Mouse (Mus musculus) midbrain, embryonic 15.5 days (tissue): ENCODE results near the gene Strip1. TPM values are rescaled to one million over a fixed set of nuclear protein-coding genes. Genes with fewer than 3 reads are reported as not detected.

Source experiments
- ATAC-seq: fragments of 200-750 bp; cut with Nextera tagmentation; replicated peaks from 2 replicates; pipeline ENCODE4 v1.8.0; 2017; ENCODE audit warnings: moderate TSS enrichment
- H3K27ac ChIP-seq: fragments of 300-500 bp; sonication (generic); 2 replicates; pipeline ENCODE4 v1.5.1; 2015; ENCODE audit warnings: mild to moderate bottlenecking, inconsistent platforms
- H3K27me3 ChIP-seq: fragments of 300-500 bp; sonication (generic); replicated peaks from 2 replicates; pipeline ENCODE4 v1.6.1; 2015; ENCODE audit warnings: inconsistent platforms
- H3K36me3 ChIP-seq: fragments of 300-500 bp; sonication (generic); replicated peaks from 2 replicates; pipeline ENCODE4 v1.6.1; 2015; ENCODE audit warnings: inconsistent platforms
- H3K4me1 ChIP-seq: fragments of 300-500 bp; sonication (generic); 2 replicates; pipeline ENCODE4 v1.6.1; 2015; ENCODE audit warnings: inconsistent platforms
- H3K4me2 ChIP-seq: fragments of 300-500 bp; sonication (generic); 2 replicates; pipeline ENCODE4 v1.6.1; 2015; ENCODE audit warnings: inconsistent platforms, mild to moderate bottlenecking, moderate library complexity
- H3K4me3 ChIP-seq: fragments of 300-500 bp; sonication (generic); 2 replicates; pipeline ENCODE4 v1.5.1; 2015; ENCODE audit warnings: mild to moderate bottlenecking, inconsistent platforms
- H3K9ac ChIP-seq: fragments of 300-500 bp; sonication (generic); 2 replicates; pipeline ENCODE4 v1.6.1; 2015; ENCODE audit warnings: mild to moderate bottlenecking, inconsistent platforms
- H3K9me3 ChIP-seq: fragments of 300-500 bp; sonication (generic); 2 replicates; pipeline ENCODE4 v1.6.1; 2016; ENCODE audit warnings: inconsistent platforms
- WGBS: fragments of 180-500 bp; shearing (Covaris S2); methylation state at CpG from one replicate; pipeline ENCODE4 v1.1.7; 2015; ENCODE audit warnings: mixed read lengths; 5-methylcytosine and 5-hydroxymethylcytosine counted together
- polyA plus RNA-seq: library from polyadenylated mRNA; unstranded; fragments of >200 nt; fragmentation: Nextera tagmentation; extraction: Ambion mirVana; gene quantifications from 2 replicates; pipeline ENCODE4 v1.2.1, GENCODE M21; 2015

Strip1 gene
- polyA plus RNA-seq, 1 experiment from 2014 or later, result 182 TPM

DNA sequence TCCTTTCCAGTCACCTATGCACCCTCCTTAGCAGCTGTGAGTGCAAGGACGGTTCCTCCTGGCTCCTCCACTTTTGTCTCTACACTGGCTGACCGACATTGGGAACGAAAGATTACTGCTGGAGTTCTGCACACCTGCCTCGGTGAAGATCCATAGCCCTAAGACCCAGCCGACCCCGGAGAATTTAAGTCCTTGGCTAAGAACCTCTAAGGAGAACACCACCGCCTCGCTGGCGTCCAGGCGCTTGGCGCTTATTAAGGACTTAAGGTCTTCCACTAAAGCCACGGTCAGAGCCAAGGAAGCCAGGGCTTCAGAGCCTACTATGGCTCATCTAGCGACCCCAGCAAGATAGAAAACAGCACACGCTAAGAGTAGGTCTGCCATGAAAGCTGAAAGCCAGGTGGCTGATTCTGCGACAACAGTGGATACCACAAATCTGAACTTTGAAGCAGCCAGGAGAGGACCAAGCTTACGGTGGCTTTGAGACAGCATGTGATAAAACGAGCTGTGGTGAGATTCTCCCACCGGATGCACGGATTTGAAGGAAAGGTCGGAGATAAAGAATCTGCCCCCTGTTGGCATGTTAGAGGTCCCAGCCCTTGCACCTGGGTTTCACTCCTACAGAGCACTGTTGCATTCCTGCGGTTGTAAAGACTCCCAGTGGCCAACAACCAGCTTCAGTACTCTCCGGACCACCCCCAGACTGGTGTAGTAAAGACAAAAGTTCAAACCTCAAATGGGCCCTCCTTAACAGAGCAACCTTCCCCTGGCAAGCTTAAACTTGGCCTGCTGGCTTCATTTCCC lies 33.7 kb downstream of the Strip1 start:
- no peak for ATAC-seq
- H3K9ac ChIP-seq, result no peak overlapping the region
- WGBS, result 5% methylated on average over 22 of the region's 22 CpGs
- no peak overlapping the region for H3K27ac ChIP-seq
- peaks cover 19% of the 10 kb centered on the region for H3K4me1 ChIP-seq
- no peaks in the 10 kb centered on the region for H3K36me3 ChIP-seq
- no peaks in the 10 kb centered on the region for H3K9me3 ChIP-seq
- peaks cover 69% of the 10 kb centered on the region for H3K27me3 ChIP-seq
- H3K4me3 ChIP-seq, result no peak overlapping the region
- H3K4me2 ChIP-seq, result no peak overlapping the region

DNA sequence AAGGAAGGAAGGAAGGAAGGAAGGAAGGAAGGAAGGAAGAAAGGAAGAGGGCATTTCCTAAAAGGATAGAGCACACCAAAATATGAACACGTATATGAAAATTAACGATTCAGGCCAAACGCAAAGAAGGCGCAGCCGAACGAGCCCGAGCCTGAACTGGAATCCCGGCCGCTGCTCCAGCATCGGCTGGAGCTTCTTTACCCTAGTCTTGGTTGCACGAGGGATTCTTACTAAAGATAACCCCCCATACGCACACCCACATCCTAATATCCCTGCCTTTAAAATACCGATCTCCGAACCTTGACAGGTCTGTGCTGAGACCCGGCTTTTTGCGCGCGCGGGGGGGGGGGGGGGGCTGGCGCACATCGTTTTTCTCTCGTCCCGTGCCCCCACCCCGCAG lies 34.4 kb downstream of the Strip1 start:
- H3K4me2 ChIP-seq, result no peak overlapping the region
- H3K4me1 ChIP-seq, result peaks cover 19% of the 10 kb centered on the region
- no peak overlapping the region for H3K27ac ChIP-seq
- peaks cover 70% of the 10 kb centered on the region for H3K27me3 ChIP-seq
- ATAC-seq, result no peak
- 5% methylated on average over 19 of the region's 24 CpGs for WGBS
- no peak overlapping the region for H3K9ac ChIP-seq
- no peaks in the 10 kb centered on the region for H3K9me3 ChIP-seq
- no peak overlapping the region for H3K4me3 ChIP-seq
- H3K36me3 ChIP-seq, result no peaks in the 10 kb centered on the region

DNA sequence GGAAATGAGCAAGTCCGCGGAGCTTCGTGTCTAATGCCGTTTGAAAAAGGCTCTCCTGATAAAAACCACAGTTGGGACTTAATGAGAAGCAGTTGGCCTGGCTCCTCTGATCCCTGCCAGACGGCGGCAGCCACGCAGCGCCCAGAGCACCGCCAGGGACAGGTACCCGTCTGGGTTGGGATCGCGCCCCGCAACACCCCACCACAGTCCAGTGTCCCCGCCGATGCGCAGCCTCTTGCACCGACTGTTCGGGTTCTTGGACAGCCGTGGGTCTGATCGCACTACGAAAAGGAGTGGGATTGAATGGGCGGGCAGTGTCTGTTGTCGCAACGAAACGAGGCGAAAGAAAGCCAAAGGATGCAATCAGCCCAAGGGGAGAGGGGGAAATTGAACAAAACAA lies 34.9 kb downstream of the Strip1 start:
- Histone ChIP-seq H3K9ac (no peak overlapping the region), H3K4me1 (peaks cover 19% of the 10 kb centered on the region), H3K4me2 (peak overlapping the region; percentile 14; the same call in 1 of the 2 replicates), H3K27ac (no peak overlapping the region), H3K4me3 (peak overlapping the region; percentile 8; the same call in 1 of the 2 replicates), H3K36me3 (no peaks in the 10 kb centered on the region), H3K9me3 (no peaks in the 10 kb centered on the region), H3K27me3 (peaks cover 71% of the 10 kb centered on the region)
- WGBS, result under 1% methylated on average over 26 of the region's 26 CpGs
- ATAC-seq, result no peak

DNA sequence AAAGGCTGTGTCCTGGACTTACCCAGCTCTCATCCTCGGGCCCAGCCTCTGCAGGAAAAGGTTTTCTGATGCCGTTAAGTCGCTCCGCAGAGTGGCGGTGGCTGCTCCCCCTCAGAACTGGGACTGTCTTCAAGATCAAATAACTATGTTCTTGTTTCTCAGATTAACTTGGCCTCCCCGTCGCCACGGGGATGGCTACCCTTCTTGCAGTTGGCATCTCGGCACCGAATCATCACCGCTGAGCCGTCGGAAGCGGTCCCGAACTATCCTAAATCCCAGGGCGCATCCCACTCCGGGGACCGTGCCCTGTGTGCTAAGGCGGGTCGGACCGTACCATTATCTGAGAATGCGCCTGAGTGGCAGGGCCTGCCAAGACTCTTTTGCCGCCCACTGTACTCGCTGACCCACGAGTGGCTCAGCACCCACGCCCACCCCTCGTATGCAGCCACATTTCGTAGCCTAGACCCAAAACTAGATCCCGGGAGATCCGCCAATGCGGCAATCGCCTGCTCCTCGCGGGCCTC lies 35.5 kb downstream of the Strip1 start:
- Histone ChIP-seq H3K27me3 (peaks cover 76% of the 10 kb centered on the region), H3K9ac (no peak overlapping the region), H3K4me1 (peaks cover 19% of the 10 kb centered on the region), H3K27ac (no peak overlapping the region), H3K4me2 (peak overlapping the region; percentile 53; the same call in 1 of the 2 replicates), H3K36me3 (no peaks in the 10 kb centered on the region), H3K9me3 (no peaks in the 10 kb centered on the region), H3K4me3 (peak overlapping the region; percentile 30)
- 0 out of 2 replicates have a peak, but pooled peaks have one; percentile 19 for ATAC-seq
- under 1% methylated on average over 34 of the region's 34 CpGs for WGBS

DNA sequence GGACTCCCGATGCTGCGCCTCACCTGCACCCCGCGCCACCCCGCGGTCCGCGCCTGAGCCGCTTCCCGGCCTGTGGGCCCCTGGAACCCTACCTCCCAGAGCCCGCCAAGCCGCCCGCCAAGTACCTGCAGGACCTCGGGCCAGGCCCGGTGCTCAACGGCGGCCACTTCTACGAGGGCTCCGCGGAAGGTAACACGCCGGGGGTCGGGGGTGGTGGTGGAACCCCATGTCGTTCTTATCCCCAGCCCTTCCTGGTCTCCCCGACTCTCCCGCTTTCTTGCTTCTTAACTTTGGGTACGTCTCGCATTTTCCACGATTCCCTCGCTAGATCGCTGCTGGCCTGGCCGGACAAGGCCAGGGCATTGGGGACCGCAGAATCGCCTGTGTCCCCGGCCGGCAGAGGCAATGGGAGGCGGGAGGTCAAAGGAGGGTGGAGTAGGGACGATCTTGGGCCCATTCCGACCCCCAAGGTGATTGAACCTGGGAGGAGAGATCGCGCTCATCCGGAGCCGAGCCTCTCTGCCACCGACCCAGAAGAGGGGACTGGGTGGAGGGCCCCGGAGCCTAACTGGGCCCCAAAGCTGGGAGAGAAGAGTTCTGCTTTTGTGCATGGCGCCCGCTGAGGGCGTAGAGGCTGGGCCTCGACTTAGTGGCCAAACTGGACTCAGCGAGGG lies 36.1 kb downstream of the Strip1 start:
- peak; percentile 19; the same call in 1 of the 2 replicates for ATAC-seq
- peak overlapping the region; percentile 10; the same call in 1 of the 2 replicates for H3K9ac ChIP-seq

DNA sequence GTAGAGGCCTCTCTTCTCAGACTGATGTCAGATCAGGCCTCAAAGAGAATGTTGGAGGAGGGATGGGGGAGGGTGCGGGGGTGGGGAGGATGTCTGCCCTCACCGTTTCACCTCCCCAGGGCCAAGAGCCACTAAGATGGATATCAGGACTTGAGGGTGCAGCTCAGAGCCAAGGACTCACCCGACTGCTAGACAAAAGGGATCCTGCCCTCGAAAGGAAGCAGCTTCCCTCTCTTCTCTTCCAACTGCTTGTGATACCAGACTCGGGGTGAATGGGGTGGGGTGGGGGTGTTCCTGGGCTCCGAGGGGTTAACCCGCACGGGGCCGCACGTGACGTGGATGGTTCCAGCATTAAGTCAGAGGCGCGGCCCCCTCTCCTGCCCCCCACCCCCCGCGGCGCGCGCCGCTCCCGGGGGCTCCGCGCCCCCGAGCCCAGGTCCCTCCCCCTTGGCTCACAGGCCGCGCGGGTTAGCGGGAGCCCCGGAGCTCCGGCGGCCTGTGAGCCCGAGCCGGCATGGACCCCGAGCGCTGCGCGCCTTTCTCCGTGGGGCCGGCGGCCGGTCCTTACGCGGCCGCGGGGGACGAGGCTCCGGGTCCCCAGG lies 36.7 kb downstream of the Strip1 start, which contains the start of gene Alx3:
Alx3 (plus strand) TSS at position 370 of the 602 bp plus-strand sequence.
- ATAC-seq, result peak; percentile 42
- WGBS, result under 1% methylated on average over 40 of the region's 46 CpGs
- Histone ChIP-seq H3K4me3 (peak within 1 kb of the TSS; percentile 30), H3K9ac (peak within 1 kb of the TSS; percentile 10; the same call in 1 of the 2 replicates), H3K27me3 (peaks cover 63% of the 10 kb centered on the region), H3K4me2 (peak within 1 kb of the TSS; percentile 53), H3K9me3 (no peaks in the 10 kb centered on the region), H3K36me3 (no peaks in the 10 kb centered on the region), H3K27ac (no peak within 1 kb of the TSS), H3K4me1 (peaks cover 19% of the 10 kb centered on the region)

More for the DNA sequence above, 36.1 kb downstream of the Strip1 start:
- under 1% methylated on average over 50 of the region's 50 CpGs for WGBS
- H3K36me3 ChIP-seq, result no peaks in the 10 kb centered on the region
- peaks cover 70% of the 10 kb centered on the region for H3K27me3 ChIP-seq
- no peaks in the 10 kb centered on the region for H3K9me3 ChIP-seq
- peak overlapping the region; percentile 53 for H3K4me2 ChIP-seq
- H3K4me1 ChIP-seq, result peaks cover 19% of the 10 kb centered on the region
- H3K27ac ChIP-seq, result no peak overlapping the region
- H3K4me3 ChIP-seq, result peak overlapping the region; percentile 30

DNA sequence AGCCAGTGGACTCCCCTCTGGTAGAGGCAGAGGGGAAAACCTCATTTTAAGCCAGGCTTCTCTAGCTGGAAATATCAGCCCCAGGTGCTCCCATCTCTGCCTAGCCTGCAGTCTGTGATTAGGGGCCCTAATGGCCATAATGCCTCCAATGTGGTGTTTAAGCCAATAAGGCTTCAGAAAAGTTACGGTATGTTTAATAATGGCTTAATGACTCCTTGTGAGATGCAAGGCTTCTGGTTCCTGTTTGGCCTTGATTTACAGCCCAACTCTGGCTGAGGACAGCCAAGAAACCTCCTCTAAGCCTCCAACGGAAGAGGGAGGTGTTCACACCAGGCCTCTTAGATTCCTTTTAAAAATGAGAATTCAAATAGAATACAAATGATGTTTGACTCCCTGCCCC lies 37.9 kb downstream of the Strip1 start:
- Histone ChIP-seq H3K4me3 (no peak overlapping the region), H3K27me3 (peaks cover 52% of the 10 kb centered on the region), H3K27ac (no peak overlapping the region), H3K4me2 (no peak overlapping the region), H3K4me1 (peaks cover 19% of the 10 kb centered on the region), H3K9me3 (no peaks in the 10 kb centered on the region), H3K9ac (no peak overlapping the region), H3K36me3 (no peaks in the 10 kb centered on the region)
- no peak for ATAC-seq
- WGBS, result 62% methylated on average over 2 of the region's 2 CpGs

DNA sequence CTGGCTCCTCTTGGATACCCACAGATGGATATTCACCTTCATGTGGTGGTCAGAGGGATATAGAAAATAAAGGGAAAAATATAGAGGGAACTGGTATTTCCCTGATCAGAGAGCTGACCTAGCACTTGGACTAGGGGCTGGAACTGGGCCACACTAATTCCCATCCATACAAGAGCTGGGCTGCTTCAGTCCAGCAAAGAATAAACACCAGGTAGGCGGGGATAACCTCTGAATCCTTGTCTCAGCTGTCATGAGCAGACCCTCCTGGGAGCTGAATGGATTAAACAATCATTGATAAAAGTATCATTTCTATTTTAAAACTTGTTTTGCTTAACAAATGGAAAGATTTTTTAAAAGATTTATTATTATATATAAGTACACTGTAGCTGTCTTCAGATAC lies 39.9 kb downstream of the Strip1 start:
- 65% methylated on average over 1 of the region's 1 CpGs for WGBS
- Histone ChIP-seq H3K36me3 (no peaks in the 10 kb centered on the region), H3K4me1 (peaks cover 11% of the 10 kb centered on the region), H3K4me2 (no peak overlapping the region), H3K27me3 (peaks cover 51% of the 10 kb centered on the region), H3K9me3 (no peaks in the 10 kb centered on the region), H3K9ac (no peak overlapping the region), H3K4me3 (no peak overlapping the region), H3K27ac (no peak overlapping the region)
- no peak for ATAC-seq

DNA sequence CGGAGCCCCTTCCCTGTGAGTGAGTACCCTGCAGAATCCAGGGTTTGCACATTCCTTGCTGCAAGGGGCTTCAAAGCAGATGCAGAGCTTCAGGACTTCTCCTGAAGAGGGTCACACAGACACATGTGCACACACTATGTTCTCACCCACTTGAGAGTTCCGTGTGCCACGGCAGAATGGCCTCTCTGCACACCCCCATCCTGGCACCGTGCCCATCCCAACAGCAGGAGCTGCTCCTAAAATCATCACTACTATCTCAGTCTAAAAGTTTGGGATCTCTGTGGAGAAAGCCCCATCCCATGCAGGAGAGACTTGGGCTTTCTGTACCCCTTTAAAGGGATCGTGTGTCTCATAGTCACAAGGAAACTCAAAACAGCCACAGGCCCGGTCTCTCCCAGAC lies 45.0 kb downstream of the Strip1 start:
- Histone ChIP-seq H3K4me2 (no peak overlapping the region), H3K4me1 (peaks cover 9% of the 10 kb centered on the region), H3K9me3 (no peaks in the 10 kb centered on the region), H3K36me3 (no peaks in the 10 kb centered on the region), H3K4me3 (no peak overlapping the region), H3K9ac (no peak overlapping the region), H3K27ac (no peak overlapping the region), H3K27me3 (peaks cover 61% of the 10 kb centered on the region)
- no peak for ATAC-seq
- 80% methylated on average over 6 of the region's 6 CpGs for WGBS

DNA sequence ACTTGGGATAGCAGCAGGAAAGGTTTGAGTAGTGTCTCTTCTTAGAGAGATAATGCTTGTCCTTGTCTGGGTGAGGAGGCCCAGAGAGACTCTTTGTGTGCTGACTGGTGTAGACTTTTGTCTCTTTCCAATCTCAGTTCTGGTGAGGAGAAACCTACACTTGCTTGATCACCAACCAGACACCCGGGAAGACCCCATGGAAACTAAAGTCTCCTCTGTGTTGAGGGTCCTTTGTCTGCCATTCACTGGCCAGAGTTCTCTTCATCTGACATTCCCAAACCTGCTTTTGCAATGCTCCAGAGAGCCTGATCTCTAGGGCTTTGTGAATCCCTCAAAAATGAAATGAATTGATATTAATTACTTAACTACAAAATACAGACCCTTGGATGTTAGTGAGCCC lies 47.6 kb downstream of the Strip1 start:
- no peaks in the 10 kb centered on the region for H3K36me3 ChIP-seq
- H3K4me3 ChIP-seq, result no peak overlapping the region
- ATAC-seq, result no peak
- H3K4me2 ChIP-seq, result no peak overlapping the region
- peaks cover 9% of the 10 kb centered on the region for H3K4me1 ChIP-seq
- H3K9ac ChIP-seq, result no peak overlapping the region
- H3K9me3 ChIP-seq, result no peaks in the 10 kb centered on the region
- 3% methylated on average over 1 of the region's 1 CpGs for WGBS
- peaks cover 77% of the 10 kb centered on the region for H3K27me3 ChIP-seq
- no peak overlapping the region for H3K27ac ChIP-seq

DNA sequence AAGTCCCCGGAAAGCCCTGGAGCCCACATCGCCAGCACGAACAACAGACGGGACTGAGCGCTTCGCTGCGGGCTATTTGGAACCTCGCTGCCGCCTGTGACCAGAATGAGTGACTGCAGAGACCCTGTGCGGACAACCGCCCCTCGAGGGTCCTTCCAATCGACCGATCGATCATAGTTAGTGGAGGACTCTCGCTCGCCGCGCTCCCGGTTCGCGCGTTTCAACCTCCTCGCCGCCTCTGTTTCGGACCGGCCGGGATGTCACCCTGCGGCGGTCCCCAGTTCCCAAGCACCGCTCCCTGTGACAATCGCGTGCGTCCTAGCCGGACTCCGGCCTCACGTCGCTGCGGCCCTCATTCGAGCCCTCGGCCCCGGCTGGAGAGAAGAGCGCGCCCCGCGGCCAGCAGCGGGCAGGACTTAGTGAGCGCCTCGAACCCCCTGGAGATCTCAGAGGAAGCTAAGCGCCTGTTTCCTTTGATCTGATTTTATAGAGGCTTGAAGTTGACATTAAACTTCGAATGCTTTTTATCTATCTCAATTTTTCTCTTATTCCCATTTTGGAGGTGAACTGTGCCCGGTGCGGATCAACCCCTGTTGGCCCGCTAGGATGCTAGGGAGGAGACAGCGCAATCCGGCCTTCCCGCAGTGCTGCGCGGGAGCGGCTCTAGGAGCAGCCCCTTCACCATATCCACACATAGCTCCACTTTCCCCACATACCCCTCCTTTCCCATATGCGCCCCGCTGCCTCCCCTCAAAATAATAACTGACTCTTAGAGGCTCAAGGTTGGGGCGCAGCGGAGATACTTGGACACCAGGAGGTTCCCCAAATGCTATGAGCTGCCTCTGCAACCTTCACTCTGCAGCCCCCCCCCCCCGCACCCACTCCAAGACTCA lies 48.4 kb downstream of the Strip1 start:
- Histone ChIP-seq H3K4me1 (peaks cover 9% of the 10 kb centered on the region), H3K4me3 (peak overlapping the region; percentile 22), H3K27ac (no peak overlapping the region), H3K27me3 (peaks cover 80% of the 10 kb centered on the region), H3K36me3 (no peaks in the 10 kb centered on the region), H3K9ac (no peak overlapping the region), H3K9me3 (no peaks in the 10 kb centered on the region), H3K4me2 (peak overlapping the region; percentile 46)
- WGBS, result under 1% methylated on average over 65 of the region's 65 CpGs
- ATAC-seq, result no peak
